Mouse (Mus musculus) stomach, postnatal 0 days (tissue): ENCODE measurements at regions not wholly inside any gene's neighbourhood (a gene's known extent, or its start where the extent isn't known, plus 50 kb on each side); places are given as distances from the start of the nearest gene placed in this dataset.

Experiments
- ATAC-seq: fragments of 200-750 bp; cut with Nextera tagmentation; 2 replicates; pipeline ENCODE4 v1.8.0; 2017; ENCODE audit not compliant: low FRiP score, low TSS enrichment
- DNase-seq: peaks from one replicate; pipeline ENCODE4 v3.0.0-alpha.2; 2016; ENCODE audit warnings: low spot score
- H3K27ac ChIP-seq: fragments of 300-500 bp; sonication (generic); replicated peaks from 2 replicates; pipeline ENCODE4 v1.5.1; 2014; ENCODE audit warnings: mild to moderate bottlenecking, control low read depth
- H3K27me3 ChIP-seq: fragments of 300-500 bp; sonication (generic); 2 replicates; pipeline ENCODE4 v1.6.1; 2014; ENCODE audit warnings: low read length; ENCODE audit not compliant: control insufficient read depth, insufficient read depth
- H3K36me3 ChIP-seq: fragments of 300-500 bp; sonication (generic); 2 replicates; pipeline ENCODE4 v1.6.1; 2014; ENCODE audit warnings: low read length, mixed read lengths; ENCODE audit not compliant: control insufficient read depth, insufficient read depth
- H3K4me1 ChIP-seq: fragments of 300-500 bp; sonication (generic); replicated peaks from 2 replicates; pipeline ENCODE4 v1.6.1; 2014; ENCODE audit warnings: antibody characterized with exemption; ENCODE audit not compliant: control insufficient read depth, insufficient read depth
- H3K4me2 ChIP-seq: fragments of 300-500 bp; sonication (generic); replicated peaks from 2 replicates; pipeline ENCODE4 v1.6.1; 2014; ENCODE audit warnings: low read depth, mild to moderate bottlenecking, control low read depth, moderate library complexity
- H3K4me3 ChIP-seq: fragments of 300-500 bp; sonication (generic); 2 replicates; pipeline ENCODE4 v1.5.1; 2014; ENCODE audit warnings: low read depth, low read length, control low read depth
- H3K9ac ChIP-seq: fragments of 300-500 bp; sonication (generic); 2 replicates; pipeline ENCODE4 v1.6.1; 2014; ENCODE audit warnings: mild to moderate bottlenecking, low read length, control low read depth, mixed read lengths
- H3K9me3 ChIP-seq: fragments of 300-500 bp; sonication (generic); 2 replicates; pipeline ENCODE4 v1.6.1; 2016; ENCODE audit warnings: low read length; ENCODE audit not compliant: control insufficient read depth
- CTCF ChIP-seq: IDR thresholded peaks from 2 replicates; pipeline ENCODE4 v1.5.1; 2016; ENCODE audit warnings: antibody characterized with exemption, low read depth, mild to moderate bottlenecking, moderate library complexity
- EP300 ChIP-seq: optimal IDR thresholded peaks from 2 replicates; pipeline ENCODE3; 2016; ENCODE audit warnings: antibody characterized with exemption
- WGBS: fragments of 180-500 bp; shearing (Covaris S2); extraction: QIAGEN DNeasy Blood & Tissue Kit; methylation state at CpG from one replicate; pipeline ENCODE4 v1.1.7; 2014; 5-methylcytosine and 5-hydroxymethylcytosine counted together

GRCm38 (mm10) chr11:113074328-113074727 lies 292.3 kb downstream of the Sox9 start:
- DNase-seq, result no peak
- no peaks in the 10 kb centered on the region for H3K9me3 ChIP-seq

GRCm38 (mm10) chr11:113076371-113076770 lies 294.3 kb downstream of the Sox9 start:
- Histone ChIP-seq H3K4me2 (no peak overlapping the region), H3K36me3 (no peaks in the 10 kb centered on the region), H3K27ac (no peak overlapping the region), H3K4me3 (no peak overlapping the region), H3K4me1 (no peaks in the 10 kb centered on the region), H3K9ac (no peak overlapping the region), H3K9me3 (no peaks in the 10 kb centered on the region), H3K27me3 (no peaks in the 10 kb centered on the region)
- DNase-seq (no peak), ATAC-seq (no peak)
- TF ChIP-seq CTCF (no peak), EP300 (no peak)
- 95% methylated on average over 4 of the region's 4 CpGs for WGBS

More at GRCm38 (mm10) chr11:113074328-113074727, 292.3 kb downstream of the Sox9 start:
- H3K27ac ChIP-seq, result no peak overlapping the region
- TF ChIP-seq EP300, result no peak
- no peak for TF ChIP-seq CTCF
- H3K4me1 ChIP-seq, result no peaks in the 10 kb centered on the region
- ATAC-seq, result no peak
- no peaks in the 10 kb centered on the region for H3K27me3 ChIP-seq
- H3K4me2 ChIP-seq, result no peak overlapping the region
- H3K9ac ChIP-seq, result no peak overlapping the region
- no peak overlapping the region for H3K4me3 ChIP-seq
- 81% methylated on average over 9 of the region's 9 CpGs for WGBS
- H3K36me3 ChIP-seq, result no peaks in the 10 kb centered on the region

GRCm38 (mm10) chr11:113080311-113080710 lies 298.3 kb downstream of the Sox9 start:
- TF ChIP-seq EP300, result no peak
- TF ChIP-seq CTCF, result no peak
- ATAC-seq, result no peak
- H3K4me1 ChIP-seq, result 0 out of 2 replicates have a peak, but pooled peaks cover 4% of the 10 kb centered on the region
- no peak overlapping the region for H3K4me2 ChIP-seq
- H3K36me3 ChIP-seq, result no peaks in the 10 kb centered on the region
- no peak for DNase-seq
- H3K9me3 ChIP-seq, result no peaks in the 10 kb centered on the region
- H3K27me3 ChIP-seq, result no peaks in the 10 kb centered on the region
- no peak overlapping the region for H3K9ac ChIP-seq
- no peak overlapping the region for H3K4me3 ChIP-seq
- WGBS, result 72% methylated on average over 2 of the region's 2 CpGs
- H3K27ac ChIP-seq, result no peak overlapping the region

DNA sequence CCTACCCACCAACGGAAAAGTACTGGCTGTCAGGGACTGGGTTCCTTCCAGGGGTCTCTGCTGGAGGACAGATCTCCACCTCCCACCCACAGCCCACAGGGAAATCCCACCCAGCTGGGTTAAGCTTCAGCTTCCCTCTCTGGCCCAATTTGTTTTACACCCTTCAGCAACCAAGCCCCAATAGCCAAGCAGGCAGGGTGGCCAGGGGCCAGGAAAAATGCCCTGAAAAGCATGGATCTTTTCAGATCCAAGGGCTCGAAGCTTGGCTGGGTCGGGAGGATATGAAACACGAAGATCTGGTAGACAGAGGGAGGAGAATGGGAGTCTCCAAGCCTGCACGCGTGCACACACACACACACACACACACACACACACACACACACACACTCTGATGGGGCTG lies 302.4 kb downstream of the Sox9 start:
- peaks cover 6% of the 10 kb centered on the region; the same call in 1 of the 2 replicates for H3K4me1 ChIP-seq
- no peak overlapping the region for H3K27ac ChIP-seq
- no peak overlapping the region for H3K4me3 ChIP-seq
- no peaks in the 10 kb centered on the region for H3K27me3 ChIP-seq
- 63% methylated on average over 6 of the region's 6 CpGs for WGBS
- TF ChIP-seq CTCF (no peak), EP300 (no peak)
- H3K9ac ChIP-seq, result no peak overlapping the region
- H3K36me3 ChIP-seq, result no peaks in the 10 kb centered on the region
- DNase-seq, result no peak
- H3K4me2 ChIP-seq, result no peak overlapping the region
- H3K9me3 ChIP-seq, result no peaks in the 10 kb centered on the region
- no peak for ATAC-seq

DNA sequence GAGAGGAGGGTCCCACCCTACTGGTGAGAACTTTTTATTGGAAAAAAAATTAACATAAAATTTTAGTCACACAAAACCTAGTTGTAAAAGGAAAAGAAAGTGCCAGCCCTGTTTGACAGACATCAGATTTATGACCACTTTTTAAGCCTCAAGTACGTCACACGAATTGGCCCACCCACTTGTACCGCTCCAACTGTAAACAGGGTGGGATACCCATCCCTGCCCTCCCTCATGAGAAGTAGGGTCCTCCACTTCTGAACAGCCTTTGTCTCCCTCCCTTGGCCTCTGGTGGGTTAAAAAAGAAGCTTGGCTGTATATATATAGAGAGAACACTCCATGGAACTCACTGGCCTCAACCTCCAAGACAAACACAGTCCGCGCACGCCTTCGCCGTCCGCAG lies 303.5 kb downstream of the Sox9 start:
- H3K4me1 ChIP-seq, result peaks cover 6% of the 10 kb centered on the region; the same call in 1 of the 2 replicates

GRCm38 (mm10) chr11:113087084-113087483 lies 305.1 kb downstream of the Sox9 start:
- no peak for TF ChIP-seq CTCF
- no peak for TF ChIP-seq EP300
- no peak overlapping the region for H3K9ac ChIP-seq
- H3K27me3 ChIP-seq, result no peaks in the 10 kb centered on the region
- no peak overlapping the region; the same call in 1 of the 2 replicates for H3K4me3 ChIP-seq
- ATAC-seq (no peak), DNase-seq (no peak)
- no peaks in the 10 kb centered on the region for H3K36me3 ChIP-seq
- peak overlapping the region; percentile 40 for H3K4me2 ChIP-seq
- WGBS, result 13% methylated on average over 9 of the region's 9 CpGs
- peak overlapping the region; percentile 69 for H3K27ac ChIP-seq
- H3K9me3 ChIP-seq, result no peaks in the 10 kb centered on the region
- peaks cover 6% of the 10 kb centered on the region; the same call in 1 of the 2 replicates for H3K4me1 ChIP-seq

More for the DNA sequence above, 303.5 kb downstream of the Sox9 start:
- ATAC-seq, result 0 out of 2 replicates have a peak, but pooled peaks have one; percentile 24
- peak overlapping the region; percentile 26; the same call in 1 of the 2 replicates for H3K4me2 ChIP-seq
- no peak overlapping the region for H3K4me3 ChIP-seq
- H3K27me3 ChIP-seq, result no peaks in the 10 kb centered on the region
- TF ChIP-seq EP300 (no peak), CTCF (no peak)
- H3K9me3 ChIP-seq, result no peaks in the 10 kb centered on the region
- H3K9ac ChIP-seq, result no peak overlapping the region
- 23% methylated on average over 9 of the region's 9 CpGs for WGBS
- H3K36me3 ChIP-seq, result no peaks in the 10 kb centered on the region
- no peak overlapping the region; the same call in 1 of the 2 replicates for H3K27ac ChIP-seq
- DNase-seq, result no peak
